Mouse (Mus musculus) left cerebral cortex, postnatal 4 days (tissue): ENCODE measurements at regions not wholly inside any gene's neighbourhood (a gene's known extent, or its start where the extent isn't known, plus 50 kb on each side); places are given as distances from the start of the nearest gene placed in this dataset.

ENCODE experiments used
- DNase-seq: peaks from one replicate; pipeline ENCODE4 v3.0.0-alpha.2; 2022
- intact Hi-C: fragments of 180-260 bp; cut with DNase I; formaldehyde crosslinking; loops from one replicate; pipeline ENCODE4 v1.15.1; 2025

DNA sequence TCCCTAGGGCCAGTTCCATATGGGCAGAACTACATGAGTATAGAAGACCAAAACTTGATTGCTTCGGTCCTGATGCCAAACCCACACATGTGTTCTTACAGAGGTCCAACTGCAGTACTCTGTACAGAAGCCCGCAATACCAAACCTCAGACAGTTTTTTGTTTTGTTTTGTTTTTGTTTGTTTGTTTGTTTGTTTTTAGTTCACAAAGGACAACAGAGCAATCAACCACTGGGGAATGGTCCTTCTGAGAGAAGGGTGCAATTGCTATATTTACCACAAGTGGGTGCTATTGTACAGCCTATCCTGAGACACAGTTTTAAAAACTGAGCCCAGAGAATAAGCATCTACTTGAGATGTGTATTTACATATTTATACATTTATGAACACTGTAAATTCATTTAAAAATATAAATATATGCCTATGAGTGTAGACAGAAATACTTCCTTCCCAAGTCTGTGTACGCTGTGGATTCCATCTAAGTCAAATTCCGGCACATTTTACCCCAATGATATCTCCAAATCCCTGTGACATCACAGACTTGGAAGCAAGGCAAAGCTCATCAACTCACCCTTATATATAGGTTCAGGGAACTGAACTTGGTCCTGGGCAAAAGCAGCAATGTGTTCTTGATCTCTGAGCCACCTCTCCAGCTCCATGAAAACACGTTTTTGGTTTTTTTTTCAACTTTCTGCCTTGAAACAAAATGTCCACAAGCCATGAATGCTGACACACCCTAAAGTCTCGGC, 101.3 kb upstream of the A26c2 start:
- intact Hi-C loops: loop anchor here (2.0 to 5.0 kb wide), 2 partner anchors 288 to 394 kb away; partner anchors contain the start of gene Chrna7
- no peak for DNase-seq

DNA sequence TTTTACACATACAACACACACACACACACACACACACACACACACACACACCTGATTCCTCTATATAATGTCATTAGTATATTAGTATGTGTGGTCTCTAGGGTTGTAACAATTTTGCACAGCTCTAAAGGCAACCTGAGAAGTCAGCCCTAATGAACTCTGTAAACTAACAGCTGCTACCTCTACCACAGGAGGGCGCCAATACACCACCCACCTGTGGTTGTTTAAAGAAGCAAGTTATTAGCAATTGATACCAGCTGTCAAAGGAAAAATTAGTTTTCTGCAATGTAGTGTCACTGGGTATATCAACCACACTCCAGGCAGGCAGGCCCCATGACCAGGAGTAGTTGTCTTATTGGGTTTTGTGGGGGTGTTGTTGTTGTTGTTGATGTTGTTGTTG, 98.8 kb upstream of the A26c2 start:
- intact Hi-C loops: loop anchor here (5.0 kb wide), 1 partner anchor 290 kb away; the partner anchor contains the start of gene Chrna7
- DNase-seq: peak; percentile 59

DNA sequence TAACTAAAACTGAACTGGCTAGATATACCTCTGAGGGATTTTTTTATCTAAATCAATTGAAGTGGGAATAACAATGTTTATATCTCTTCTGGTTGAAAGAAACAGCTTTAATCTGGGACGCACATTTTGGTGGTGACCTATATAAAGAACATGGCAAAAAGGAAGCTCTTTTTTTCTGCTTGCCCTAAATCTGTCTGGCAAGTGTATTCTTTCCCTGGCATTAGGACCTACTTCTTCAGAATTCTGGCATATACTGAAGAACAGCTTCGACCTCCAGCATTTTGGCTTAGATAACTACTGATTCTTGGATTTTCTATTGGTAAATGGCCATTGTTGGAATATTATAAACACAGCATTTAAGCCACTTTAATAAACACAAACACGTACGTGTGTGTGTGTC, 70.9 kb upstream of the A26c2 start:
- intact Hi-C loops: no loop called here
- no peak for DNase-seq

DNA sequence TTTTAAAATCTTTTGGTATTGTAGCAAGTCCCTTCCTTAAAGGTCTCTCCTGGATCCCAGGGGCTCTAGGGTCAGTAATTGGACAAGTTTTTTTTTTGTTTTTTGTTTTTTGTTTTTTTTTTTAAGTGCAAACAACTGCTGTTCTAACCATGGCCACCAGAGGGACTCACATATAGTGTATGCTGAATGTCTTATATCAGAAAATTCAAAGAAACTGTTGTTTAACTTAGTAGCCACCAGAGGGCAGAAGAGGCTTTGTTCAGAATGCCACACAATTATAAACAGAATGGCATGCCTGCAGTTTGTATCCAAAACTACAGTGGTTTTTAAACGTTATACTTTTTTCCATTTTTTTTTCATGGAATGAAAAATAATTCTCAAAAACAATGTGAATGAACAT, 53.6 kb upstream of the A26c2 start:
- peak; percentile 35 for DNase-seq
- intact Hi-C loops: loop anchor here (2.0 kb wide), 1 partner anchor 442 kb away; no protein-coding TSS in a partner anchor
